Mouse (Mus musculus) layer of hippocampus, adult 2 months (tissue): ENCODE measurements around the gene Vmn2r98. TPM values are rescaled to one million over a fixed set of nuclear protein-coding genes. Genes with fewer than 3 reads are reported as not detected.
"Not testable (repeated sequence)": the region's sequence is repeated elsewhere in the genome, so short reads cannot be mapped to it uniquely, and the experiment has no call there.

ENCODE experiments used
- DNase-seq, 2 experiments: peaks; one replicate each; pipeline ENCODE4 v3.0.0; 2022; ENCODE audit warnings: low spot score in 2 of 2
- H3K27ac ChIP-seq: fragments of 200-600 bp; 2 replicates; pipeline ENCODE4 v1.8.1; 2022
- H3K4me3 ChIP-seq: fragments of 200-600 bp; 2 replicates; pipeline ENCODE4 v1.8.1; 2022; ENCODE audit warnings: mild to moderate bottlenecking
- CTCF ChIP-seq: fragments of 200-600 bp; conservative IDR thresholded peaks from 2 replicates; pipeline ENCODE4 v1.8.1; 2022; ENCODE audit warnings: antibody characterized with exemption, mild to moderate bottlenecking, moderate library complexity
- long read RNA-seq, 2 experiments: library from polyadenylated mRNA; stranded (forward); transcript quantifications; one replicate each; pipeline ENCODE4 v2.0.0; 2021; ENCODE audit warnings: borderline mapping rate in 2 of 2
- total RNA-seq, 2 experiments: library from RNA; stranded (reverse); gene quantifications; 2 replicates each; pipeline ENCODE4 v1.2.3; 2021

Gene Vmn2r98
- total RNA-seq, result not detected
- long read RNA-seq, experiment 1, result 0 reads
- long read RNA-seq, experiment 2, result 0 reads

DNA sequence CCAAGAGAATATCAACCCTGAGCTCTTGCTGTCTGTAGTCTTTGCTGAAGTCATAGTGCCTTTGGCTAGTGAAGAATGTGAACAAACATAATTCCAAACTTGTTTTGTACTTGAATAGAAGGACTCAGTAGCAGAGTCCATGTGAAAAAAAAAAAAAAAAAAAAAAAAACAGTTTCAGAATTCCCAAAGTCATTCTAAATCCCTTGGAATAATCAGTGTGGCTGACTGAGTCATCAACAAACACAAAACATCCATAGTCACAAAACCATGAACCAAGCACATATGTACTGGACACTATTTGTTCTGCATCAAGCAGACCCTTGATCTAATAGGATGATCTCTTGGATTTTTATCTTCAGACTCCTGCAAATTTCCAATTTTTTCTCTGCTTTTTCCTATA lies at the start of gene Vmn2r98:
Gene Vmn2r98 (plus strand): TSS at position 301 of the 400 bp plus-strand sequence.
- not testable (repeated sequence) for DNase-seq, H3K27ac ChIP-seq, H3K4me3 ChIP-seq

DNA sequence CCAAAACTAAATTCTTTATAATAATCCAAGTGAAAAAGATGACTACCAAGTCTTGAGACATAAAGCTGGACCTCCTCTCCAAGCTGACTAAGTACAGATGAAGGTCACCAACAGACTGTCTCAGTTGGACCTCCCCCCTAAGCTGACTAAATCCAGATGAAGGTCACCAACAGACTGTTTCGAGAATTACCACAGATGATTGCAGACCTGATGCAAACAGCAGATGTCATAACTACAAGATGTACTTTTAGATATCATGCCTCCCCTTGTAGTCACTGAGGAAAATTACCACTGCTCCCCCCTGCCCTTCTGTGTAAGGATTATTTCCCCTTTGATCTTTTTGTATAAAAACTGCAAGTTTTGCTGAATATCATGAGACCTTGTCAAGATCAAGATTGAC lies 21.8 kb upstream of the Vmn2r98 start:
- not testable (repeated sequence) for H3K27ac ChIP-seq, DNase-seq, H3K4me3 ChIP-seq

DNA sequence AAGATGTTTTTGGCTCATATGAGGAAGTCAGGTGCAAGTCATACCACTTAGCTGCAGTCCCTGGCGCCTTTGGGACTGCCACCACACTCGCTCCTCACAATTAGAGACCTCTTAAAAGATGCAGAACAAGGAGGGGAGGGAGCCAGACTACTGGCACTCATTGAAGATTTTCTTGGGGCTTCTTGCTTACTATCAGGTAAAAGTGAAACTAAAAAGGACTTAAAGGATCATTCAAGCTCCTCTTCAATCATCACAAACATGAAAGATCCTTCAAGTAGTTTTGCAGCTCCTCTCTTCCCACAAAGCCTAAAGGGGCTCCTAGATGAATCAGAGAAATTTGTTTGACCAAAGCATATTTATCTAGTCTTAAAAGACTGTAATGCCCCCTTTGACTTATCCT lies 21.3 kb upstream of the Vmn2r98 start:
- Histone ChIP-seq H3K27ac (no peak overlapping the region), H3K4me3 (no peak overlapping the region)
- TF ChIP-seq CTCF, result no peak
- DNase-seq, result no peak

DNA sequence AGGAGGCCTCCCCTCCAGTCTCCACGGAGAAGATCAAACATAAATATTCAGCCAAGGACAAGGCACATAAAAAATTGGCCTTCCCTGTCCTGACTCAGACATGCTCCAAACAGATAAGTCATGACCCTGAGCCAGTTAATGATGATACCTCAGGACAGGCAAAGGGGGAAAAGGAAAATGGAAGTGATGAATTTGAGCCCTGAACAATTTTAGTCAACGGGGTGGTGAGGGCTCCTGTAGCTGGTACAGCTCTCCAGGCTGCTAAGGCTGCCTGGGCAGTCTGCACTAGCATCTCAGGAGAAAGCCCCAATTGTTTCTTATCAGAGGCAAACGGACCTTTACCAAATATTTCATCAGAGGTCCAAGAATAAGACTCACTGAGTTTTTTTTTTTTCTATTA lies 20.5 kb upstream of the Vmn2r98 start:
- Histone ChIP-seq H3K4me3 (no peak overlapping the region), H3K27ac (no peak overlapping the region)
- DNase-seq, result no peak
- no peak for TF ChIP-seq CTCF

Other genes starting within 250 kb of the Vmn2r98 start
- not detected for gene Vmn2r97, start 139.2 kb upstream of the Vmn2r98 start, total RNA-seq